Mouse (Mus musculus) embryonic fibroblast, embryonic 13.5 days (primary cell): Measurements from ENCODE around the gene Gm49391. TPM values are rescaled to one million over a fixed set of nuclear protein-coding genes. Genes with fewer than 3 reads are reported as not detected.
"Not testable (repeated sequence)": the region's sequence is repeated elsewhere in the genome, so short reads cannot be mapped to it uniquely, and the experiment has no call there.

Experiments
- H3K27ac ChIP-seq: 2 replicates; pipeline ENCODE4 v1.5.1; 2012; ENCODE audit warnings: low read length, control low read depth, inconsistent platforms; ENCODE audit not compliant: insufficient read depth
- H3K4me1 ChIP-seq: 2 replicates; pipeline ENCODE4 v1.6.1; 2011; ENCODE audit warnings: low read length; ENCODE audit not compliant: control insufficient read depth, insufficient read depth
- H3K4me3 ChIP-seq: 2 replicates; pipeline ENCODE4 v1.5.1; 2011; ENCODE audit warnings: mild to moderate bottlenecking, control low read depth, low read length; ENCODE audit not compliant: insufficient read depth
- CTCF ChIP-seq: IDR thresholded peaks from 2 replicates; pipeline ENCODE4 v1.5.1; 2011; ENCODE audit warnings: mild to moderate bottlenecking, control low read depth, low read length, moderate library complexity, borderline replicate concordance; ENCODE audit not compliant: insufficient read depth
- POLR2A ChIP-seq: IDR thresholded peaks from 2 replicates; pipeline ENCODE4 v1.6.1; 2011; ENCODE audit warnings: low read depth, mild to moderate bottlenecking, control low read depth, low read length, moderate library complexity
- polyA plus RNA-seq: library from polyadenylated mRNA; stranded (reverse); fragments of >200 nt; gene quantifications from 2 replicates; pipeline ENCODE4 v1.2.4, GENCODE M21; 2011; ENCODE audit warnings: low read depth; ENCODE audit not compliant: missing spikeins, insufficient read length

Gene Gm49391
- polyA plus RNA-seq = not detected in 2 replicates

- Histone ChIP-seq H3K4me3 (no peak within 1 kb of the TSS), H3K4me1 (no peaks in the 10 kb centered on the region), H3K27ac (peak within 1 kb of the TSS; percentile 61; the same call in 1 of the 2 replicates)
- TF ChIP-seq CTCF (no peak), POLR2A (no peak)
Observed at GRCm38 (mm10) chr13:60936500-60936901, at the start of gene Gm49391, which contains the start of gene Ctla2a. Gene Gm49391 (minus strand): TSS chr13:60936571. Gene Ctla2a (minus strand): TSS chr13:60936625.

GRCm38 (mm10) chr13:60972319-60972718 lies 35.9 kb upstream of the Gm49391 start:
- H3K27ac ChIP-seq, H3K4me1 ChIP-seq, H3K4me3 ChIP-seq: not testable (repeated sequence)

- H3K4me1 ChIP-seq, H3K4me3 ChIP-seq: not testable (repeated sequence)
Observed at GRCm38 (mm10) chr13:60963985-60964384, 27.6 kb upstream of the Gm49391 start.

GRCm38 (mm10) chr13:60961706-60962105 lies 25.3 kb upstream of the Gm49391 start:
- no peak for TF ChIP-seq CTCF
- no peak for TF ChIP-seq POLR2A
- no peaks in the 10 kb centered on the region for H3K4me1 ChIP-seq

More at GRCm38 (mm10) chr13:60963985-60964384, 27.6 kb upstream of the Gm49391 start:
- not testable (repeated sequence) for H3K27ac ChIP-seq

GRCm38 (mm10) chr13:60941884-60942283 lies 5.5 kb upstream of the Gm49391 start, which contains the start of gene Tpbpa:
Gene Tpbpa (minus strand): TSS chr13:60941984.
- H3K4me1 ChIP-seq, H3K4me3 ChIP-seq, H3K27ac ChIP-seq: not testable (repeated sequence)

More at GRCm38 (mm10) chr13:60961706-60962105, 25.3 kb upstream of the Gm49391 start:
- Histone ChIP-seq H3K4me3 (no peak overlapping the region), H3K27ac (no peak overlapping the region)

GRCm38 (mm10) chr13:60935490-60935889 lies 881 bp downstream of the Gm49391 start, which contains the start of gene Gm49393:
Gene Gm49393 (minus strand): TSS chr13:60935590.
- H3K4me1 ChIP-seq, H3K27ac ChIP-seq, H3K4me3 ChIP-seq: not testable (repeated sequence)

GRCm38 (mm10) chr13:60904780-60905179 lies 31.6 kb downstream of the Gm49391 start, which contains the start of gene Tpbpb:
Gene Tpbpb (minus strand): TSS chr13:60904880.
- not testable (repeated sequence) for H3K4me3 ChIP-seq, H3K27ac ChIP-seq, H3K4me1 ChIP-seq

GRCm38 (mm10) chr13:60897328-60897727 lies 39.0 kb downstream of the Gm49391 start, which contains the start of gene Ctla2b:
Gene Ctla2b (minus strand): TSS chr13:60897447.
- TF ChIP-seq POLR2A (no peak), CTCF (no peak)
- Histone ChIP-seq H3K4me3 (no peak within 1 kb of the TSS), H3K4me1 (peaks cover 2% of the 10 kb centered on the region; the same call in 1 of the 2 replicates), H3K27ac (peak within 1 kb of the TSS; percentile 88)

- peak within 1 kb of the TSS; percentile 88 for H3K27ac ChIP-seq
- not testable (repeated sequence) for H3K4me1 ChIP-seq, H3K4me3 ChIP-seq
Observed at GRCm38 (mm10) chr13:60896794-60897193, 39.6 kb downstream of the Gm49391 start, which contains the start of gene Gm49392. Gene Gm49392 (minus strand): TSS chr13:60896894.

GRCm38 (mm10) chr13:60895406-60896160 lies 40.8 kb downstream of the Gm49391 start:
- H3K4me3 ChIP-seq = no peak overlapping the region
- no peak for TF ChIP-seq POLR2A
- TF ChIP-seq CTCF = no peak
- peaks cover 2% of the 10 kb centered on the region; the same call in 1 of the 2 replicates for H3K4me1 ChIP-seq
- H3K27ac ChIP-seq = no peak overlapping the region

- no peak overlapping the region for H3K27ac ChIP-seq
- no peaks in the 10 kb centered on the region for H3K4me1 ChIP-seq
- TF ChIP-seq POLR2A (no peak), CTCF (no peak)
Observed at GRCm38 (mm10) chr13:60892301-60892700, 44.1 kb downstream of the Gm49391 start.

More at GRCm38 (mm10) chr13:60892301-60892700, 44.1 kb downstream of the Gm49391 start:
- no peak overlapping the region for H3K4me3 ChIP-seq
